ENCODE assay signal across 12 mouse cellular contexts in the genomic region with DNA sequence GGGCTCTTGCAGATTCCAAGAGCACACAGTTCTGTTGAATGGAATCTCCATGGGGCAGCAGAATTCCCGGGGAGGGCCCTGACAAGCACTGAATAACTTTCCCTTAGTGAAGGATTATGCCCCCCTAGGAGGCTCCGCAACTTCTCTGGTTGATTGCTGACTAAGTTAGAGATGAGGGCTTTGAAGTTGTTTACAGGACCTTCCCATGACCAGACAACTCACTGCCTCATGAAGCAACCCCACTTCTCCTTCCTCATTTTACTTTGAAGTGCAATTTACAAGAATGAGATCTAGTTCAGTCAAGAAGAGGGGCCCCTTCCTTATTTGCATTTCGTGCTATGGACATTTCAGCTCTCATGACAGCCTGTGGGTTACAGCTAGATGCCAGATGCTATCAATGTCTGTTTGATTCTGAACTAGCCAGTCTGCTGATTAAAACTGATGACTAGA. TPM values are rescaled to one million over a fixed set of nuclear protein-coding genes. Genes with fewer than 3 reads are reported as not detected.
DNase-seq lines count a peak whose midpoint lies in the region; ATAC-seq and TF ChIP-seq lines count a peak whose summit lies in the region.
"Had no signal": no experiment of that assay in that cellular context is flagged by ENCODE, and none has a peak within 500 bp of the region (broad histone marks: within the 10 kb centered on the region; RNA-seq: fewer than 3 reads in every experiment).

No protein-coding gene starts in this region.

- no peak overlapping the region; the same call in 1 of the 2 replicates for H3K27ac ChIP-seq in liver, embryonic 16.5 days (ENCODE audit: low read length)
- no peak overlapping the region for H3K27ac ChIP-seq in liver, embryonic 11.5 days (ENCODE audit: low read depth, low read length)
- peak overlapping the region; percentile 46 for H3K27ac ChIP-seq in cortical plate, adult 2 months (ENCODE audit: insufficient read depth, low read length)
- H3K27ac ChIP-seq: embryonic facial prominence, embryonic 12.5 days had no signal

- no peaks in the 10 kb centered on the region for H3K9me3 ChIP-seq in liver, embryonic 16.5 days (replicated peaks; ENCODE audit: control insufficient read depth, low read length)
- H3K9me3 ChIP-seq in liver, embryonic 11.5 days (ENCODE audit: control insufficient read depth, low read length) = no peaks in the 10 kb centered on the region
- H3K9me3 ChIP-seq: embryonic facial prominence, embryonic 12.5 days had no signal

- no peaks in the 10 kb centered on the region for H3K27me3 ChIP-seq in liver, embryonic 16.5 days (ENCODE audit: control insufficient read depth, insufficient read depth, low read depth, low read length)
- H3K27me3 ChIP-seq in liver, embryonic 11.5 days (replicated peaks; ENCODE audit: control insufficient read depth, insufficient read depth, low read length) = no peaks in the 10 kb centered on the region
- H3K27me3 ChIP-seq: embryonic facial prominence, embryonic 12.5 days; Patski had no signal

- no peak for TF ChIP-seq POLR2A in cortical plate, adult 2 months (IDR thresholded peaks at IDR 0.05; ENCODE audit: extremely low read depth, insufficient read depth, low read length)

- TF ChIP-seq CTCF in cortical plate, adult 2 months (IDR thresholded peaks at IDR 0.05; ENCODE audit: extremely low read depth, insufficient read depth, low read length) = no peak

- no peaks in the 10 kb centered on the region for H3K36me3 ChIP-seq in liver, embryonic 16.5 days (ENCODE audit: control insufficient read depth, insufficient read depth)
- H3K36me3 ChIP-seq in liver, embryonic 11.5 days (ENCODE audit: control insufficient read depth, insufficient read depth, low read length) = no peaks in the 10 kb centered on the region
- H3K36me3 ChIP-seq: embryonic facial prominence, embryonic 12.5 days had no signal

- no peak overlapping the region for H3K4me2 ChIP-seq in liver, embryonic 16.5 days (ENCODE audit: low read depth, low read length)
- no peak overlapping the region for H3K4me2 ChIP-seq in liver, embryonic 11.5 days
- H3K4me2 ChIP-seq: embryonic facial prominence, embryonic 12.5 days had no signal

- H3K4me3 ChIP-seq in liver, embryonic 16.5 days (ENCODE audit: low read depth, low read length) = no peak overlapping the region
- no peak overlapping the region for H3K4me3 ChIP-seq in liver, embryonic 11.5 days (ENCODE audit: low read depth, low read length)
- no peak overlapping the region for H3K4me3 ChIP-seq in cortical plate, adult 2 months (ENCODE audit: insufficient read depth, low read length)
- H3K4me3 ChIP-seq: embryonic facial prominence, embryonic 12.5 days had no signal

- ATAC-seq in liver, embryonic 16.5 days (ENCODE audit: low read depth) = peak; percentile 27; the same call in 1 of the 2 replicates
- no peak for ATAC-seq in liver, embryonic 11.5 days (replicated peaks; ENCODE audit: low FRiP score)
- peak; percentile 87 for ATAC-seq in megakaryocyte progenitor cell, adult 5-6 weeks (replicated peaks; ENCODE audit: poor library complexity)
- ATAC-seq: Patski had no signal

- WGBS in liver, embryonic 16.5 days (ENCODE audit: insufficient replicate concordance) = 27% methylated on average over 3 of the region's 3 CpGs
- 34% methylated on average over 3 of the region's 3 CpGs for WGBS in liver, embryonic 11.5 days

- no peaks in the 10 kb centered on the region for H3K4me1 ChIP-seq in liver, embryonic 16.5 days (ENCODE audit: control insufficient read depth, low read depth, low read length)
- peaks cover 1% of the 10 kb centered on the region; the same call in 1 of the 2 replicates for H3K4me1 ChIP-seq in liver, embryonic 11.5 days (replicated peaks; ENCODE audit: control insufficient read depth, insufficient read depth, low read length)
- no peaks in the 10 kb centered on the region; the same call in 1 of the 2 replicates for H3K4me1 ChIP-seq in cortical plate, adult 2 months (ENCODE audit: control insufficient read depth, insufficient read depth, low read length)

- no peak overlapping the region for H3K9ac ChIP-seq in liver, embryonic 16.5 days (ENCODE audit: low read depth, low read length)
- H3K9ac ChIP-seq in liver, embryonic 11.5 days (ENCODE audit: low read depth, low read length) = no peak overlapping the region
- H3K9ac ChIP-seq: embryonic facial prominence, embryonic 12.5 days had no signal

- peak; percentile 7 for DNase-seq in cerebellum, adult 11-12 months
- DNase-seq in cerebellum, adult 18-20 months = no peak
- DNase-seq in liver, embryonic 11.5 days (ENCODE audit: low spot score) = no peak
- no peak for DNase-seq in urinary bladder, postnatal 10 days (ENCODE audit: low spot score)
- no peak for DNase-seq in kidney, postnatal 36 days
- DNase-seq: spleen, adult 18-20 months had no signal

RNA-seq across cellular contexts. Expression of gene Pla2g7, which starts 5.8 kb away (rescaled TPM):
- polyA plus RNA-seq in liver, embryonic 16.5 days (2015; fragmentation: Nextera tagmentation; extraction: Ambion mirVana) = 33.6 and 35.9 TPM in 2 replicates
- polyA plus RNA-seq in liver, embryonic 11.5 days (2014; fragmentation: Nextera tagmentation; extraction: Ambion mirVana) = 3.1 and 3.7 TPM in 2 replicates
- polyA plus RNA-seq in cortical plate, adult 2 months (2012; rRNA removed) = 137 and 139 TPM in 2 replicates
- total RNA-seq in megakaryocyte progenitor cell, adult 5-6 weeks (2015) = 1.3 and 2.0 TPM in 2 replicates
- total RNA-seq in megakaryocyte progenitor cell, adult 5-6 weeks (2017) = 0.88 and 3.2 TPM in 2 replicates

RNA-seq across cellular contexts. Expression of gene Ankrd66, which starts 30.2 kb away (rescaled TPM):
- polyA plus RNA-seq in liver, embryonic 16.5 days (2015; fragmentation: Nextera tagmentation; extraction: Ambion mirVana) = not detected in 2 replicates
- polyA plus RNA-seq in liver, embryonic 11.5 days (2014; fragmentation: Nextera tagmentation; extraction: Ambion mirVana) = 0.14 TPM in 1 of 2 replicates, not detected in the other
- 0.44 and 0.75 TPM in 2 replicates for polyA plus RNA-seq in cortical plate, adult 2 months (2012; rRNA removed)
- total RNA-seq in megakaryocyte progenitor cell, adult 5-6 weeks (2015) = not detected in 2 replicates
- total RNA-seq in megakaryocyte progenitor cell, adult 5-6 weeks (2017) = not detected in 2 replicates
- polyA plus RNA-seq: embryonic facial prominence, embryonic 12.5 days; heart, postnatal 0 days; Patski had no signal

RNA-seq across cellular contexts. Expression of gene Tdrd6, which starts 56.5 kb away (rescaled TPM):
- 0.08 TPM in 1 of 2 replicates, not detected in the other for polyA plus RNA-seq in liver, embryonic 16.5 days (2015; fragmentation: Nextera tagmentation; extraction: Ambion mirVana)
- 0.15 TPM in 1 of 2 replicates, not detected in the other for polyA plus RNA-seq in liver, embryonic 11.5 days (2014; fragmentation: Nextera tagmentation; extraction: Ambion mirVana)
- polyA plus RNA-seq in cortical plate, adult 2 months (2012; rRNA removed) = 1.4 and 1.5 TPM in 2 replicates
- not detected in 2 replicates for total RNA-seq in megakaryocyte progenitor cell, adult 5-6 weeks (2015)
- total RNA-seq in megakaryocyte progenitor cell, adult 5-6 weeks (2017) = not detected in 2 replicates
